Mouse (Mus musculus) gastrocnemius, adult 8-10 months (tissue): ENCODE data around the gene Cox8a. TPM values are rescaled to one million over a fixed set of nuclear protein-coding genes. Genes with fewer than 3 reads are reported as not detected.

Experiments
- DNase-seq, 2 experiments: peaks; one replicate each; pipeline ENCODE4 v3.0.0; 2022; ENCODE audit warnings: low spot score in 2 of 2
- total RNA-seq, 4 experiments: library from RNA; stranded (reverse); gene quantifications; 2 replicates each; pipeline ENCODE4 v1.2.4; 2022

Gene Cox8a
- total RNA-seq, 4 experiments from 2014 or later: 68.4 to 103 (median 82.9) TPM

DNA sequence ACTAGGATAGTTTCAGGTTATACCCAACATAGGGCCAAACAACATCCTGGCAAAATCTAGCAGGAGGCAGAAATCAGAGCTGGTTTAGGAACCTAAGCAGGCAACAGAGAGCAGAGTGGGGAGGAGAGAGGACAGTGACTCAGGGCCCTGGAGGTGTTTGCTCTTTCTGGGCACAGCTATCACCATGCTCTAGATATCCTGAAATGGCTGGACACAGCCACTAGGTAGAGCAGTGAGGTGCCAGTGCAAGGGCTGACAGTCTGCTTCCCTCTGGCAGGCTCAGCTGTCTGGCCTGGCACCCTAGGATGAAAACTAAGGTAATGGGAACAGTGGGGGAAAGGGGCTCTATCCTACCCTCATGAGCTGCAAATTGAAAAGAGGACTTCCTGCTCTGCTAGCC is 6.1 kb upstream of the Cox8a start:
- no peak for DNase-seq

- no peak for DNase-seq
These were observed 4.8 kb upstream of the Cox8a start for GRCm38 (mm10) chr19:7222196-7222595.

DNA sequence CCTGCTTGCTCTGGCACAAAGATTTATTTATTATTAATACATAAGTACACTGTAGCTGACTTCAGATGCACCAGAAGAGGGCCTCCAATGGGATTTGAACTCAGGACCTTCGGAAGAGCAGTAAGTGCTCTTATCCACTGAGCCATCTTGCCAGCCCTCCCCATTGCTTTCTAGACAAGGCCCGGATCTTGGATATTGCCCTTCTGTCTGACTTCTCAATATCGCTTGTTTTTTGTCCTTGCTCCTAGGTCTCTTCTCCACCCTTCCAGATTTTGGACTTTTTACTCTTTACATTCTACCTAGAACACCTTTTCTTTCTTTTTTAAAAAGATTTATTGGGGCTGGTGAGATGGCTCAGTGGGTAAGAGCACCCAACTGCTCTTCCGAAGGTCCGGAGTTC is 1.3 kb upstream of the Cox8a start:
- DNase-seq: no peak

DNA sequence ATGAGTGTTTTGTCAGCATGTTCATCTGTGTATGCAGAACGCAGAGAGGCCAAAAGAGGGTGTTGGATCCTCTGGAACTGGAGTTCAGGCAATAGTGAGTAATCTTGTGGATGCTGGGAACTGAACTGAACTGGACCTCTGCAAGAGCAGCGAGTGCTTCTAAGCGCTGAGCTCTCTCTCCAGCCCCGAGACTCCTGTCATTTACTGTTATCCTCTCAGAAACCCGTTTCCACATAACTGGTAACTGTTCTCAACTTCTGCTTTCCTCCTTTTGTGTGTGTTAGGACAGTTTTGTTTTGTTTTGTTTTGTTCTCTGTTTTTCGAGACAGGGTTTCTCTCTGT is 481 bp upstream of the Cox8a start:
- DNase-seq: no peak

DNA sequence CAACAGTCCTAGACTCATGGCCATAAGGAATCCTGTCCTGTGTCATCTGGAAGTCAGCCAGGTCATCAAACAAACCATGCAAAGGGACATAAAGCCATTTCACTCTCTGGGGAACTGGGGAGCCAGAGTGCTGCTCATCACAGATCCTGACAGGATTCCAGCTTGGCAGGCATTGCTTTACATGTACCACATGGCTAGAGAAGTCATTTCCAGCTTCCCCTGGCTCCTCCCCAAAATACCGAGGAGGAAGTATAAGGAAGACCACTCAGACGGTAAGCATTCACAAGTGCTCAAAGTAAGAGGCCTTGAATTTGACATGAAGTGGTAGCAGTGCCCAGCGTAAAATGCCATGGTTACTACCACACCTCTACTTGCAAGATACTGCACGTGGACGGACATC is 2.9 kb downstream of the Cox8a start:
- DNase-seq: no peak

GRCm38 (mm10) chr19:7213010-7213409 is 4.4 kb downstream of the Cox8a start:
- no peak for DNase-seq

DNA sequence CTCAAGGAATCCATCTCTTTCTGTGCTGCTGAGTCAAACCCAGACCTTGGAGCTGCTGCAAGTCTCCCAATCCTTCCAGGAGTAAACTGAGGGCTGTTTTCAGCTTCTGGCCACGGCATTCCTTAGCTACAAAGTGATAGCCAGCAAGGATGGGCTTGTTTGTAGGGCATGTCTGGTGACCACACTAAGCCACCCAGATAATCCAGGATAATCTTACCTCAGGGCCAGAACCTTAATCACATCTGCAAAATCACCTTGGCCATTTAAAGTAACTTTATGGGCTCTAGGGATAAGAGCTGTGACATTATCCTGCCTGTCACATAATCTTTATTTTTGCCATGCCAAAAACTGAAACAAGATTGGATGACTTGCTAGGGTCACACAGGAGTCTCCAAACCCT is 5.2 kb downstream of the Cox8a start:
- DNase-seq: no peak

DNA sequence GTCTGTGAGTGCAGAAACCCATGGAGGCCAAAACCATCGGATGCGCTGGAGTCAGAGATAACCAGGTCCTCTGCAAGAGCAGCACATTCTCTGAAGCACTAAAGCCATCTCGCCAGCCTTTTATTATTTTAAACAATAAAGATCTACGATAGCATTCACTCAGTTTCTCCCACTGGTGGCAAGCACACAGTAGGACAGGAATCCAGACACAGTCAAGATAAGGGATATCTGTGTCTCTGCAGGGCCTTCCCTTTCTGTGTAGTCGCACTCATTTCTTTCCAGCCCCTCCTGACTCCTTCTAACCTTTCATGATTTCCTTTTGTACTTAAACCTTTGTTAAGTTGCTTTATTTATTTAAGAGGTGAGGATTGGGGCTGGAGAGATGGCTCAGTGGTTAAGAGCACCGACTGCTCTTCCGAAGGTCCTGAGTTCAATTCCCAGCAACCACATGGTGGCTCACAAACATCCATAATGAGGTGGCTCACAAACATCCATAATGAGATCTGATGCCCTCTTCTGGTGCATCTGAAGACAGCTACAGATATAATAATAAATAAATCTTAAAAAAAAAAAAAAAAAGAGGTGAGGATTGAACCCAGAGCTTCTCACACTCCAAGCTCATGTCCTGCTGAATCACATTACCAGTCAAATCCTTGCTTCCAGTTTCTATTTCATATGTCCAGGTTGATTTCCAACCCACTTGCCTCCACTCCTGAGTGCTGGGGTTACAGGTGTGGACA is 7.3 kb downstream of the Cox8a start:
- DNase-seq: no peak

GRCm38 (mm10) chr19:7205753-7206736 is 11.4 kb downstream of the Cox8a start, which contains the start of gene Otub1:
Gene Otub1, minus strand, starts transcription at chr19:7206316.
- peak; percentile 84 to 90 for DNase-seq

DNA sequence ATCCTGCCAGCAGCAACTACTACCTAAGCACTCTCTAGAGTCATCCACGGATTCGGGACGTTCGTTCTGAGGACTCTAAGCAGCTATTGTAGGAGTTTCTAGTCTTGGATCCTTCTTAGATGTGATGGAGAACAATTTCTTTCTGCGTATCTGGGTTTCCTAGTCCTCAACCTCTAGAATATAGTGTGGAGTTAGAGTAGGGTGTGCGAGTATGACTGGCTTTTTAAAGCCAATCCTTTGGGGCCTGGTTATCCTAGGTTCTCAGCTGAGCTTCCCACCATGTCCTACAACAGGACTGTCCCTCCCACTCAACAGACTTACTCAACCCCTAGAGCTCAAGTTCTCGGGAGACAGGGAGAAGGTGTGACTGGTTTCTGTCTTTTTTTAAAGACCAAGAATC is 12.1 kb downstream of the Cox8a start:
- no peak for DNase-seq

DNA sequence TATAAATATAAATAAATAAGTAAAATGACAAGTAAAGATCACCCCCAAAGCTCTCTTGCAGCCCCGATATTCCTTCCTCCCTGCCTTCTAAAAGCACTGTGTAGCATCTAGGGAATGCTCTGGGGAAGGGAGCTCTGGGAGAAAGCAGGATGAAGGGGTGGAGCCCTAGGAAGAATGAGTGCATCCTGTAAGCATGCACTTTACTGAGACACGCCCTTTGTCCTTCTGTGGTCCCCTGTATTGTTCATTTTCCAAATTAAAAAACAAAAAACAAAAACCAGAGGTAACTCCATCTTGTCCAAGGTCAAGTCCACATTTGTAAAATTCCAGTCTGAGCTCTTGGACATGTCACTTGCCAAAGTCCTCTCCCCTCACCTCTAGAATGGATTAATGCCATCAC is 12.5 kb downstream of the Cox8a start:
- DNase-seq: no peak

GRCm38 (mm10) chr19:7200427-7200826 is 17.0 kb downstream of the Cox8a start:
- no peak for DNase-seq

- DNase-seq: no peak
These were observed 18.3 kb downstream of the Cox8a start for GRCm38 (mm10) chr19:7199089-7199488.

GRCm38 (mm10) chr19:7197445-7197844 is 20.0 kb downstream of the Cox8a start:
- no peak for DNase-seq

DNA sequence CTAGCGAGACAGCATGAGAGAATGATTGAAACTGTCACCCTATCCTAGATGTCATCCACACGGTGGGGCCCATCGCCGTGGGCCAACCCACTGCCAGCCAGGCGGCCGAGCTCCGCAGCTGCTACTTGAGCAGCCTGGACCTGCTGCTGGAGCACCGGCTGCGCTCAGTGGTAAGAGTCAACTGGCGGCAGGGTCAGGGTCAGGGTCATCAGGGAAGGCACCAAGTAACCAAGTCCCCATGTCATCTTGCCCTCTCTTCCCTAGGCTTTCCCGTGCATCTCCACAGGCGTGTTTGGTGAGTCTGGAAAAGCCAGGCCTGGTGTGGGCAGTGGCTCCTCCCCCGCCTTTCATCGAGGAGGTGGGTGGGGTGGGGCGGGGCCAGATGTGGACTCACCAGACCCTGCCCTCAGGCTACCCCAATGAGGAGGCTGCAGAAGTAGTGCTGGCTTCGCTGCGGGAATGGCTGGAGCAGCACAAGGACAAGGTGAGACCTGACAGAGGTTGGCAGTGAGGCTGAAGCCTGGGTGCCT is 20.6 kb downstream of the Cox8a start:
- DNase-seq: no peak

GRCm38 (mm10) chr19:7195900-7196728 is 21.3 kb downstream of the Cox8a start:
- peak in 1 of 2 experiments; percentile 53 for DNase-seq

GRCm38 (mm10) chr19:7192561-7192967 is 24.9 kb downstream of the Cox8a start:
- no peak for DNase-seq

GRCm38 (mm10) chr19:7191639-7192038 is 25.8 kb downstream of the Cox8a start:
- no peak for DNase-seq

GRCm38 (mm10) chr19:7190986-7191385 is 26.4 kb downstream of the Cox8a start:
- no peak for DNase-seq

DNA sequence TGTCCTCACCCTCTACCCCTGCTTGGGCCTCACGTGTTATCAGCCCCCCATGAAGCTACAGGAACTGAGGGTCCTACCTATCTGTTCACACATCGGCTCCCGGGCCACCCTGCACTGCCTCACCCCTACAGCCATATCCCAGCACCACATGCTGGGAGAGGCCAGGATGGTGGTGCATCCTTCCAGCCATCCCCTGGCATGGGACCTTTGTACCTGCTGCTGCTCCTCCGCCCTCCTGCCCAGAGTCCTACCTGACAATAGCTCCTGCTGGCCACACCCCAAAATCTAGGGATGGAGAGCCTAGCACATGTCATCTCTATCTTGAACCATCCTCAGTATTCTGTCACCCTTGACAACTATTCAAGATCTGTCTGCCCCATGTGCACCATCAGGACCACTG is 28.4 kb downstream of the Cox8a start:
- no peak for DNase-seq

DNA sequence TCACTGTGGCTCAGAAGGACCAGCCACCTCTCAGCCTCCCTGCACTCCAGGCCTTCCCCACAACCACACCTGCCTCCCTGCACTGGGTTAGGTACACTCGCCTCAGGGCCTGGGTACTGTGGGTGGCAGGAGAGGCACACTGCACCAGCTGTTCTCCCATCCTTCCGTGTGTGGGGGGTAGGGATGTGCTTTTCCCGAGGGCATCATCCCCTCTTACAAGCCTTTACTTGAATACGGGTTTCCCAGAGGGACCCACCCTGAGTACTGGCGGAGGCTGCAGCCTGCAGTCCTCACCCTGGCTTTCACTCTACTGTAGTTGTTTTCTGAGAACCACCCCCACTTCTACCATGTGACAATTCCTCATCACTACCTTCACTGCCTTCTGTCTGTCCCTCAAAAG is 30.3 kb downstream of the Cox8a start:
- DNase-seq: no peak
